Comparison of ENCODE assay signal across 11 mouse cellular contexts in genomic region chr6:41662320-41662719, GRCm38 (mm10). TPM values are rescaled to one million over a fixed set of nuclear protein-coding genes. Genes with fewer than 3 reads are reported as not detected.
A peak's percentile ranks its signal among the peaks of the same experiment; 100 is the strongest.
DNase-seq lines count a peak whose midpoint lies in the region; ATAC-seq and TF ChIP-seq lines count a peak whose summit lies in the region.
"Had no signal": no experiment of that assay in that cellular context is flagged by ENCODE, and none has a peak within 500 bp of the region (broad histone marks: within the 10 kb centered on the region; RNA-seq: fewer than 3 reads in every experiment).

No protein-coding gene starts in this region.

- no peak overlapping the region for H3K4me2 ChIP-seq in liver, postnatal 0 days (ENCODE audit: low read depth, low read length)
- no peak overlapping the region for H3K4me2 ChIP-seq in liver, embryonic 11.5 days

- H3K4me1 ChIP-seq in liver, postnatal 0 days (ENCODE audit: insufficient read depth), result no peaks in the 10 kb centered on the region
- no peaks in the 10 kb centered on the region for H3K4me1 ChIP-seq in liver, embryonic 11.5 days (replicated peaks; ENCODE audit: control insufficient read depth, insufficient read depth, low read length)

- no peak overlapping the region for H3K4me3 ChIP-seq in liver, postnatal 0 days (ENCODE audit: low read depth, low read length)
- no peak overlapping the region for H3K4me3 ChIP-seq in liver, embryonic 11.5 days (ENCODE audit: low read depth, low read length)

- DNase-seq in cerebellum, postnatal 10 days, result peak; percentile 12 to 21
- no peak for DNase-seq in cerebellum, adult 9-10 months
- no peak for DNase-seq in liver, postnatal 0 days
- DNase-seq in liver, embryonic 11.5 days (ENCODE audit: low spot score), result no peak
- DNase-seq in embryo, embryonic 10.5 days (ENCODE audit: low spot score), result peak; percentile 37
- peak; percentile 14 for DNase-seq in retina, postnatal 1 day
- no peak for DNase-seq in urinary bladder, postnatal 10 days (ENCODE audit: low spot score)
- DNase-seq: B cell, adult 2 months had no signal

- no peaks in the 10 kb centered on the region for H3K27me3 ChIP-seq in liver, postnatal 0 days (ENCODE audit: insufficient read depth, low read length)
- H3K27me3 ChIP-seq in liver, embryonic 11.5 days (replicated peaks; ENCODE audit: control insufficient read depth, insufficient read depth, low read length), result no peaks in the 10 kb centered on the region; the same call in 1 of the 2 replicates

- no peak overlapping the region for H3K9ac ChIP-seq in liver, postnatal 0 days (replicated peaks)
- H3K9ac ChIP-seq in liver, embryonic 11.5 days (ENCODE audit: low read depth, low read length), result no peak overlapping the region

- WGBS in liver, postnatal 0 days (ENCODE audit: insufficient replicate concordance), result 18% methylated on average over 2 of the region's 2 CpGs
- 26% methylated on average over 2 of the region's 2 CpGs for WGBS in liver, embryonic 11.5 days

- no peaks in the 10 kb centered on the region for H3K36me3 ChIP-seq in liver, postnatal 0 days (replicated peaks; ENCODE audit: insufficient read depth, low read length)
- no peaks in the 10 kb centered on the region for H3K36me3 ChIP-seq in liver, embryonic 11.5 days (ENCODE audit: control insufficient read depth, insufficient read depth, low read length)

- H3K27ac ChIP-seq in liver, postnatal 0 days (ENCODE audit: low read depth), result no peak overlapping the region
- no peak overlapping the region for H3K27ac ChIP-seq in liver, embryonic 11.5 days (ENCODE audit: low read depth, low read length)

- no peaks in the 10 kb centered on the region for H3K9me3 ChIP-seq in liver, postnatal 0 days (ENCODE audit: low read length)
- H3K9me3 ChIP-seq in liver, embryonic 11.5 days (ENCODE audit: control insufficient read depth, low read length), result no peaks in the 10 kb centered on the region

- no peak for TF ChIP-seq EP300 in liver, postnatal 0 days (IDR thresholded peaks at IDR 0.05; ENCODE audit: low read depth)

- no peak for ATAC-seq in liver, postnatal 0 days
- ATAC-seq in liver, embryonic 11.5 days (replicated peaks; ENCODE audit: low FRiP score), result no peak
- no peak for ATAC-seq in activated CD4-positive, CD25-positive, alpha-beta regulatory T cell, adult 4 months

- peak; percentile 60 for TF ChIP-seq CTCF in liver, postnatal 0 days (IDR thresholded peaks at IDR 0.05; ENCODE audit: low read depth)

RNA-seq across cellular contexts. Expression of gene Trpv5, which starts 18.2 kb away (rescaled TPM):
- 0.11 TPM in 1 of 2 replicates, not detected in the other for polyA plus RNA-seq in liver, postnatal 0 days (2015; fragmentation: Nextera tagmentation; extraction: Ambion mirVana)
- polyA plus RNA-seq in liver, embryonic 11.5 days (2014; fragmentation: Nextera tagmentation; extraction: Ambion mirVana), result 0.07 TPM in 1 of 2 replicates, not detected in the other
- under 1 TPM in 1 of 2 experiments, not detected in 1; 0.12 TPM for polyA plus RNA-seq in activated CD4-positive, CD25-positive, alpha-beta regulatory T cell, adult 4 months (2017; shearing (Covaris generic))
- polyA plus RNA-seq: liver, adult 2 months; neural tube, embryonic 11.5 days had no signal

RNA-seq across cellular contexts. Expression of gene Llcfc1, which starts 21.9 kb away (rescaled TPM):
- not detected in 2 replicates for polyA plus RNA-seq in liver, postnatal 0 days (2015; fragmentation: Nextera tagmentation; extraction: Ambion mirVana)
- not detected in 2 replicates for polyA plus RNA-seq in liver, embryonic 11.5 days (2014; fragmentation: Nextera tagmentation; extraction: Ambion mirVana)
- polyA plus RNA-seq in activated CD4-positive, CD25-positive, alpha-beta regulatory T cell, adult 4 months (2017; shearing (Covaris generic)), result not detected
- polyA plus RNA-seq: liver, adult 2 months; neural tube, embryonic 11.5 days had no signal

RNA-seq across cellular contexts. Expression of gene Trpv6, which starts 26.1 kb away (rescaled TPM):
- not detected in 2 replicates for polyA plus RNA-seq in liver, postnatal 0 days (2015; fragmentation: Nextera tagmentation; extraction: Ambion mirVana)
- polyA plus RNA-seq in liver, embryonic 11.5 days (2014; fragmentation: Nextera tagmentation; extraction: Ambion mirVana), result 0.07 and 0.27 TPM in 2 replicates
- polyA plus RNA-seq in activated CD4-positive, CD25-positive, alpha-beta regulatory T cell, adult 4 months (2017; shearing (Covaris generic)), result under 1 TPM; 0.20 to 0.24 TPM
- polyA plus RNA-seq: liver, adult 2 months had no signal

RNA-seq across cellular contexts. Expression of gene Kel, which starts 41.8 kb away (rescaled TPM):
- polyA plus RNA-seq in liver, postnatal 0 days (2015; fragmentation: Nextera tagmentation; extraction: Ambion mirVana), result 58.6 and 66.7 TPM in 2 replicates
- polyA plus RNA-seq in liver, embryonic 11.5 days (2014; fragmentation: Nextera tagmentation; extraction: Ambion mirVana), result 150 and 153 TPM in 2 replicates
- polyA plus RNA-seq in activated CD4-positive, CD25-positive, alpha-beta regulatory T cell, adult 4 months (2017; shearing (Covaris generic)), result under 1 TPM in 1 of 2 experiments, not detected in 1; 0.57 TPM
- polyA plus RNA-seq: liver, adult 2 months had no signal

RNA-seq across cellular contexts. Expression of gene Ephb6, which starts 57.0 kb away (rescaled TPM):
- polyA plus RNA-seq in liver, postnatal 0 days (2015; fragmentation: Nextera tagmentation; extraction: Ambion mirVana), result 0.25 and 0.28 TPM in 2 replicates
- 5.7 and 6.3 TPM in 2 replicates for polyA plus RNA-seq in liver, embryonic 11.5 days (2014; fragmentation: Nextera tagmentation; extraction: Ambion mirVana)
- 10 to 100 TPM in 1 of 2 experiments, 1 to 10 TPM in 1; 7.8 to 10.6 TPM for polyA plus RNA-seq in activated CD4-positive, CD25-positive, alpha-beta regulatory T cell, adult 4 months (2017; shearing (Covaris generic))

Comparison
In these comparisons a context has a peak if more than half of its experiments do, and no peak if none do; other contexts are left out.
1. DNase-seq: peak in cerebellum, postnatal 10 days (2 of 2), embryo, embryonic 10.5 days (single experiment) and retina, postnatal 1 day (single experiment); none in cerebellum, adult 9-10 months (single experiment), liver, postnatal 0 days (single experiment), liver, embryonic 11.5 days (single experiment) and urinary bladder, postnatal 10 days (single experiment).